Mouse (Mus musculus) megakaryocyte, adult 5-6 weeks (primary cell): Measurements from ENCODE around the gene Prok2. TPM values are rescaled to one million over a fixed set of nuclear protein-coding genes. Genes with fewer than 3 reads are reported as not detected.

Experiments
- ATAC-seq: 2 replicates; pipeline ENCODE4 v1.8.0; 2016; ENCODE audit warnings: mild to moderate bottlenecking, inconsistent platforms; ENCODE audit not compliant: poor library complexity, severe bottlenecking
- total RNA-seq, 2 experiments: library from RNA; stranded (forward) in 1 of 2; stranded (reverse) in 1 of 2; fragments of 153-499, 151-499 nt in 1 of 2; fragments of 221-1000, 200-1000 nt in 1 of 2; gene quantifications; 2 replicates each; pipeline versions ENCODE4 v1.2.3 to v1.2.4; 2015 to 2017

Prok2 gene
- total RNA-seq (2015) = 4.7 and 6.3 TPM in 2 replicates
- 0.59 and 0.73 TPM in 2 replicates for total RNA-seq (2017)

DNA sequence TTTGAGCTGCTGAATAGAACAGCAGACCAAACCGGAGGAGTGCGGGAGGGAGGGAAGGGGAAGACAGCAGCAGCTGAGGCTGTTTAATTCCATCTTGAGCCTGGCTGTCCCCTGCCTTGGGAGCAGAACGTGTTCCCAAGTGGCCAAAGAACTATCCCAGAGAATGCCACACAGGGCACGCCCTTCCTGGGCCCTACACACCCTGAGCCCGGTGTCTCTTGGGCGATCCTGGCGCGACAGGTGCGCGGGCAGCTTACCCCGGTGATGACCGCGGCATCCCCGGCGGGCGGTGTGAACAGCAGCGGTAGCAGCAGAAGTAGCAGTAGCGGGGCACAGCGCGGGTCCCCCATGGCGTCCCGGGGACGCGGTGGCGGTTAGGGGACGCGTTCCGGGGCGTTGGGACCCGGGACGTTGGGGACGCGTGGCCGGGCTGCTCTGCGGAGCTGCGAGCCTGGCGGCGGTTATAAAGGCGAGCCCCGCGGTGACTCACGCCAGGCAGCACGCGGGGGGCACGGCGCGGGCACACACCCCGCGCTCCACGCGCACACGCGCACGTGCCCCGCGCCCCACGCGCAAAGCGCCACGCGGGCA, at the start of gene Prok2:
Prok2 (minus strand) TSS at position 422 of the 591 bp plus-strand sequence.
- ATAC-seq = peak; percentile 38

DNA sequence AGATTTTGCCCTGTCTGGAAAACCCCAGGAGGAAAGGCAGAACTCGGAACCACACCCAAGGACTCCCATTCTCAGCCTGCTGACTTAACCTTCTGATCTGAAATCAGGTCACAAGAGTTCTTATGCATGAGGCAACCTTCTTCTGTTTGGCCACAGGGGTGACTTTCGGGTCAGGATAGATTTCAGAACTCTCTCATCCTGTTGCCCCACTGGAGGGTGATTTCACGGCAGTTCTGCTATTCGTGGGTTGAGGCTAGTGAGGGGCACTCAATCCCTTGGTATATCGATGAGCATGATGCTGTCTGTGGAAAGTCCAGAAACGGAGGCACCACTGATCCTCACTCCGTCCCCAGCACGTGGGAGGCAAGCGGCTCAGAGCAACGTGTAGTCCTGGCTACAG, 48.5 kb upstream of the Prok2 start:
- ATAC-seq = peak; percentile 97

- no peak for ATAC-seq
Measured at GRCm38 (mm10) chr6:99768495-99768894, 42.3 kb upstream of the Prok2 start.

DNA sequence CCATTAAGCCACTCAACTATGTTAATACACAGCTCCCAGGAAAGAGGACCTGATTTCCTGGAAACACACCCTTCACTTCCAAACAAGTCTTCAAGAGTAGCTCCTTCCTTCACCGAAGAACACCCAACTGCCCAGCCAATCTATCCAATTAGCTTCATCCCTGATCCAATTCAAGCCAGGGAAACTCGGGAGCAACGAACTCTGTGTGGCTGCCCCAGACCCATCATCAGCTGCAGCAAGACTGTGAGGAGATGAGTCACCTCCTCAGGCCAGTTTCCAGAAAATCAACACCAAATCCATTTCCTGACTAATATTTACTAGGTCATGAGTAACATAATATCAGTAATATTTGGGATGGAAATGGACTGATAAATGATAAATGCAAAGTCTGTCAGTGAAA, 38.7 kb upstream of the Prok2 start:
- no peak for ATAC-seq

GRCm38 (mm10) chr6:99762069-99762985, 36.1 kb upstream of the Prok2 start:
- no peak for ATAC-seq

- peak; percentile 99 for ATAC-seq
Measured at GRCm38 (mm10) chr6:99756105-99756504, 29.9 kb upstream of the Prok2 start.

DNA sequence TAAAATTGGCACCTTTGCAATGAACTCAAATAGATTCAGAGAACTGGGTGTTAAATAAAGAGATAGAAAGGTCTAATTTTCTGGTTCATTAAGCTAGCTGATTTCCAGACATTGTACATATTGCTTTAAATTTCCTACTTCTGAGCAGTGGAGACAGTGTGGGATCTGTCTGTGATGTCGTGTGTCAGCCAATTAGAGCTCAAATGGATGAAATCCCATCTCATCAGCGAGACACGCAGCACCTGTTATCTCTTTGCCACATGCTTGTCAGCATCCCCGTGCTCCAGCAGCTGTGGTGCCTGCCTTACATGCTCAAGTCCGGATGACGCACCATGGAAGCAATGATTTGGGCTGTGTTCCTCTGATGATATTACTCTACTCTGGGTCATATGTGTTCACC, 25.1 kb upstream of the Prok2 start:
- no peak for ATAC-seq

GRCm38 (mm10) chr6:99746275-99746674, 20.1 kb upstream of the Prok2 start:
- peak; percentile 97 for ATAC-seq

DNA sequence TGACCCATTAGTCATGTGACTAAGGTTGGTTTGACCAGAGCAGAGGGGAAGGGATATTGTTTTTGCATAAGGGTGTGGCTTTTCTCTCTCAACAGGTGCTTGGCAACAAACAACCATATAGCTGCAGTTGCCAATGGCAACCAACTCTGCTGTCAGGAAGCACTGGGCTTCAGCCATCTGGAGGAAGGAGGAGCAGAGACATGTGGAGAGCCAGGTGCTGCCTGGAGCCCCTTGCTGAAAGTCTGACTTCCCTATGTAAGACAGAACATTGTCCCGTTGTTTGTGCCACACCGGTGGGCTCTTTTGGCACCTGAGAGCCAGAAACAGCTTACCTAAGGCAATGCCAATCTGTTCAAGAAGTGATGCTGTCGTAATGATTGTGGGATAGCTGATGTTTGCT, 16.7 kb upstream of the Prok2 start:
- ATAC-seq = 0 out of 2 replicates have a peak, but pooled peaks have one; percentile 2

DNA sequence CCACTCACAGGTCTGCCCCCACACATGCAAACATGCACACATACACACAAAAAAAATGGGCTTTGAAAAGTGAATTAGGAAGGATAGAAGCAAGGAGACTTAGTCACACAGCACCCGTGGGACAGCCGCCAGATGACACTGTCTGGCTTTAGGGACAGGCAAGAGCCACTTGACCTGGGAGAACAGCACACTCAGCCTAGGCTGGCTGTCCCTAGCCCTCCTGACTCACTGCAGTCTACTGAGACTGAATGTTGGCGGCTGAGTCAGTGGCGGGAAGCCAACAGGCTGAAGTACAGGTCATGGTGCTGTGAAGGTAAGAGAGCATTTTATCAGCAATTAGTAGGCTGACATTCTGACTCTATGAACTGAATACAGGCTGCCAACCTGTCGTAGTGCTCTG, 8.5 kb upstream of the Prok2 start:
- no peak for ATAC-seq

GRCm38 (mm10) chr6:99732673-99733072, 6.5 kb upstream of the Prok2 start:
- no peak for ATAC-seq

GRCm38 (mm10) chr6:99731926-99732325, 5.7 kb upstream of the Prok2 start:
- ATAC-seq = no peak

- peak; percentile 42; the same call in 1 of the 2 replicates for ATAC-seq
Measured at GRCm38 (mm10) chr6:99729853-99730252, 3.7 kb upstream of the Prok2 start.

DNA sequence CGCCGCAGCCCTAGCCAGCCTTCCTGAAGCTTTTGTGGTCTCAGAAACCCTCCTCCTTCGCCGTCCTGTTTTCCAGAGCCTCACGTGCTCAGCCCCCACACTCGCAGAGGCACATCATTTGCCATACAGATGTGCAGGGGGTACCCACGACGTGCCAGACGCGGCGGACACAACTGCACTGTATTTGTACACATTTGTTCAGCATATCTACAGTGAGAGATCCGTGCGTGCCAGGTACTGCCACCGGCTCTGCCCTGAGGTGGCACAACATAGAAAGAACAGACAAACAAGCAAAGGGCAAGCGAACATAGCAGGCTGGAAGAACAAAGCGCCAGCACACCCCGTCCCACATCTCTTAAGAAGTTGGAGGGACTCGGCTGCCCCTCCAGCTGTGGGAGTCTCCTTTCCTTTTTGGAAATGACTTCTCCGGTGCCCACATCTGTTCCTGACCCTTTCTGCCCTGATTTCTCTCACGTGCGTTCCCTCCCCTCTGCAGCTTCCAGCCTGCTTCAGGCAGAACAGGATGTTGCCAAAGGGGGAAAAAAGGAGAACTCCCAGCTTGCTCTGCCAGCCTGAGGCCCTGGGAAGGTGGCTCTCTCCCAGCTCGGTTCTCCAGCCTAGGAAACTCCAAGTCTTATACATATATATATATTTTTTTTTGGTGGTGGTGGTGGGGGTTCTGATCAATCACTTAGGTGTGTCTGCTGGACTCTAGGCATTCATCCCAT, 548 bp upstream of the Prok2 start:
- ATAC-seq = peak; percentile 72

- no peak for ATAC-seq
Measured at GRCm38 (mm10) chr6:99722390-99722789, 3.8 kb downstream of the Prok2 start.

DNA sequence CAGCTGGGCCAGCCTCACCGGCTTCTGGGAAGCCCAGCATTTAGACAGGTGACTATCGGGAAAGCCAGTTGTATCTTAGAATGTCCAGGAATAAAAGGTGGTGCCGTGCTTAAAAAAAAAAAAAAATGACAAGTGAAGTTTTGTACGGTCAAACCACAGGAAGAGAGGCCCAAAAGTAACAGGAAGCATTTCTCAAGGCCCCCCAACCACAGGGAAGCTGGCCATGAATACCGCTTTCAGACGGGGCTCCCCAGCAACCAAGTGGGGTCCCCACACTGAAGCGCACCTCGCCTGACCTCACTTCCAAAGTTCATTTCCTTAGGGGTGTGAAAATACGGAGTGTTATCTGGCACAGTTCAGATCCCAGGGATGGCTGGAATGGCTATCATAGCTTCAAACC, 5.2 kb downstream of the Prok2 start:
- ATAC-seq = peak; percentile 70

- no peak for ATAC-seq
Measured at GRCm38 (mm10) chr6:99715913-99716312, 10.3 kb downstream of the Prok2 start.

DNA sequence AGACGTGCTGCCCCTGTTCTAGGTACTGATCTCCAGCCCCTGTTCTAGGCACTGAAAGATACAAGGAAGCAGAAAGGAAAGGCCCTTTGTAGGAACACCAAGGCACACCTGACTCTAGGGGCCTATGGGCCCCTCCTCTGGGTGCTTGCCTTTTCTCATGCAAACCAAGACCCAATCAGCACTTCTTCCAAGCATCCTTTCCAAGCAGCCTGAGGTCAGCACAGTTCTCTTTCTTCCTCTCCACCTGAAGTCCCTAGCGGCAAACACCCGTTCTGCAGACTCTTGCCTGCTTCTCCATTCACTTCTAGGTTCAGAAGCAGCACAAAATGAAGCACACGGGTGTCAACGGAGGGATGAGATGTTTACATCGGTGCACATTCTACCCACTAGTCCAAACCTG, 11.0 kb downstream of the Prok2 start:
- no peak for ATAC-seq

DNA sequence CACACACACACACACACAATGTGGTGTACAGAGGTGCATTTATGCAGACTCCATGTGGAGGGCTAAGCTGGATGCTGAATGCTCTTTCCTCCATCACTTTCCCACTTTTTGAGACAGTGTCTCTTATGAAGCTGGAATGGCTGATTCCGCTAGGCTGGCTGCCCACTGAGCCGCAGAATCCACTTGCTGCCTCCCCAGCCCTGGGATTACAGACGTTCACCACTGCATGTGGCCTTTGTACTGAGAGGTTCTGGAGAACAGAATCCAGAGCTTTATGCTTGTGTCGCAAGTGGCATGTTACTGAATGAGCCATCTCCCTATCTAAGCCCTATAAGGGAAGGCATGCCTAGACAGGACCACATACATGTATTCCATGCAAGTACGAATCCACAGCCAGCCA, 12.9 kb downstream of the Prok2 start:
- no peak for ATAC-seq

GRCm38 (mm10) chr6:99711576-99712101, 14.6 kb downstream of the Prok2 start:
- ATAC-seq = peak; percentile 75

- ATAC-seq = no peak
Measured at GRCm38 (mm10) chr6:99700484-99700883, 25.7 kb downstream of the Prok2 start.
